Mouse (Mus musculus) hindbrain, embryonic 10.5 days (tissue): ENCODE data around the gene Pdss2. TPM values are rescaled to one million over a fixed set of nuclear protein-coding genes. Genes with fewer than 3 reads are reported as not detected.

Source experiments
- DNase-seq: peaks from one replicate; pipeline ENCODE4 v3.0.0-alpha.2; 2017; ENCODE audit warnings: low spot score
- H3K27ac ChIP-seq: fragments of 300-500 bp; sonication (generic); 2 replicates; pipeline ENCODE4 v1.5.1; 2016; ENCODE audit warnings: mild to moderate bottlenecking, moderate library complexity
- H3K27me3 ChIP-seq: fragments of 300-500 bp; sonication (generic); 2 replicates; pipeline ENCODE4 v1.6.1; 2016; ENCODE audit warnings: mild to moderate bottlenecking; ENCODE audit not compliant: poor library complexity, insufficient read depth, severe bottlenecking
- H3K36me3 ChIP-seq: fragments of 300-500 bp; sonication (generic); 2 replicates; pipeline ENCODE4 v1.6.1; 2016; ENCODE audit warnings: mild to moderate bottlenecking, moderate library complexity
- H3K4me1 ChIP-seq: fragments of 300-500 bp; sonication (generic); replicated peaks from 2 replicates; pipeline ENCODE4 v1.6.1; 2016; ENCODE audit warnings: mild to moderate bottlenecking
- H3K4me3 ChIP-seq: fragments of 300-500 bp; sonication (generic); 2 replicates; pipeline ENCODE4 v1.5.1; 2016; ENCODE audit warnings: mild to moderate bottlenecking, moderate library complexity
- H3K9me3 ChIP-seq: fragments of 300-500 bp; sonication (generic); 2 replicates; pipeline ENCODE4 v1.6.1; 2016; ENCODE audit warnings: mild to moderate bottlenecking, moderate library complexity
- WGBS: fragments of 180-500 bp; shearing (Covaris S2); methylation state at CpG from one replicate; pipeline ENCODE4 v1.1.7; 2016; 5-methylcytosine and 5-hydroxymethylcytosine counted together
- polyA plus RNA-seq: library from polyadenylated mRNA; unstranded; fragments of >200 nt; fragmentation: Nextera tagmentation; extraction: Ambion mirVana; gene quantifications from 2 replicates; pipeline ENCODE4 v1.2.1, GENCODE M21; 2016

Gene Pdss2
- 13.4 and 15.5 TPM in 2 replicates for polyA plus RNA-seq

- Histone ChIP-seq H3K9me3 (no peaks in the 10 kb centered on the region), H3K4me1 (peaks cover 15% of the 10 kb centered on the region), H3K27me3 (no peaks in the 10 kb centered on the region), H3K4me3 (peak within 1 kb of the TSS; percentile 88), H3K36me3 (no peaks in the 10 kb centered on the region), H3K27ac (peak within 1 kb of the TSS; percentile 96)
- peak; percentile 95 for DNase-seq
- WGBS, result 1% methylated on average over 50 of the region's 50 CpGs
These were observed at the start of gene Pdss2 for GRCm38 (mm10) chr10:43220910-43221625. Gene Pdss2, plus strand, starts transcription at chr10:43221486.

- Histone ChIP-seq H3K27me3 (peaks cover 51% of the 10 kb centered on the region), H3K4me1 (peaks cover 55% of the 10 kb centered on the region), H3K27ac (no peak overlapping the region), H3K4me3 (peak overlapping the region; percentile 91), H3K36me3 (no peaks in the 10 kb centered on the region), H3K9me3 (no peaks in the 10 kb centered on the region)
- DNase-seq, result peak; percentile 17
- WGBS, result 4% methylated on average over 7 of the region's 7 CpGs
These were observed 49.2 kb upstream of the Pdss2 start for GRCm38 (mm10) chr10:43172066-43172465.

GRCm38 (mm10) chr10:43172554-43172953, 48.7 kb upstream of the Pdss2 start:
- Histone ChIP-seq H3K27ac (peak overlapping the region; percentile 96), H3K9me3 (no peaks in the 10 kb centered on the region), H3K27me3 (peaks cover 56% of the 10 kb centered on the region), H3K36me3 (no peaks in the 10 kb centered on the region), H3K4me3 (peak overlapping the region; percentile 91), H3K4me1 (peaks cover 55% of the 10 kb centered on the region)
- no peak for DNase-seq
- WGBS, result 4% methylated on average over 8 of the region's 8 CpGs

- no peaks in the 10 kb centered on the region for H3K36me3 ChIP-seq
- H3K27me3 ChIP-seq, result peaks cover 61% of the 10 kb centered on the region
- under 1% methylated on average over 53 of the region's 53 CpGs for WGBS
- H3K27ac ChIP-seq, result peak overlapping the region; percentile 96
- no peaks in the 10 kb centered on the region for H3K9me3 ChIP-seq
- H3K4me1 ChIP-seq, result peaks cover 55% of the 10 kb centered on the region
- DNase-seq, result peak; percentile 78
- H3K4me3 ChIP-seq, result peak overlapping the region; percentile 91
These were observed 48.0 kb upstream of the Pdss2 start for GRCm38 (mm10) chr10:43173141-43173827.

GRCm38 (mm10) chr10:43173828-43174325, 47.4 kb upstream of the Pdss2 start:
- Histone ChIP-seq H3K36me3 (no peaks in the 10 kb centered on the region), H3K27me3 (peaks cover 66% of the 10 kb centered on the region), H3K4me3 (peak overlapping the region; percentile 91), H3K9me3 (no peaks in the 10 kb centered on the region), H3K4me1 (peaks cover 55% of the 10 kb centered on the region), H3K27ac (peak overlapping the region; percentile 96)
- under 1% methylated on average over 37 of the region's 38 CpGs for WGBS
- DNase-seq, result no peak

- DNase-seq, result peak; percentile 81
- WGBS, result under 1% methylated on average over 91 of the region's 91 CpGs
- Histone ChIP-seq H3K27ac (peak within 1 kb of the TSS; percentile 96), H3K27me3 (peaks cover 72% of the 10 kb centered on the region), H3K9me3 (no peaks in the 10 kb centered on the region), H3K36me3 (no peaks in the 10 kb centered on the region), H3K4me1 (peaks cover 48% of the 10 kb centered on the region), H3K4me3 (peak within 1 kb of the TSS; percentile 91)
These were observed 46.7 kb upstream of the Pdss2 start, which contains the start of the genes Sobp and 9030612E09Rik for GRCm38 (mm10) chr10:43174326-43175155. Gene Sobp, minus strand, starts transcription at chr10:43174530. Gene 9030612E09Rik, plus strand, starts transcription at chr10:43174704.

GRCm38 (mm10) chr10:43175156-43175601, 46.1 kb upstream of the Pdss2 start:
- WGBS, result under 1% methylated on average over 18 of the region's 18 CpGs
- Histone ChIP-seq H3K27me3 (peaks cover 73% of the 10 kb centered on the region), H3K4me1 (peaks cover 47% of the 10 kb centered on the region)

GRCm38 (mm10) chr10:43180313-43180912, 40.9 kb upstream of the Pdss2 start:
- H3K9me3 ChIP-seq, result 0 out of 2 replicates have a peak, but pooled peaks cover 3% of the 10 kb centered on the region
- H3K27me3 ChIP-seq, result peaks cover 40% of the 10 kb centered on the region
- 59% methylated on average over 5 of the region's 5 CpGs for WGBS
- no peak overlapping the region for H3K4me3 ChIP-seq
- no peak for DNase-seq
- H3K27ac ChIP-seq, result peak overlapping the region; percentile 40; the same call in 1 of the 2 replicates
- H3K4me1 ChIP-seq, result peaks cover 14% of the 10 kb centered on the region
- no peaks in the 10 kb centered on the region for H3K36me3 ChIP-seq

More at GRCm38 (mm10) chr10:43175156-43175601, 46.1 kb upstream of the Pdss2 start:
- no peaks in the 10 kb centered on the region for H3K36me3 ChIP-seq
- DNase-seq, result no peak
- no peaks in the 10 kb centered on the region for H3K9me3 ChIP-seq
- H3K27ac ChIP-seq, result peak overlapping the region; percentile 96
- H3K4me3 ChIP-seq, result peak overlapping the region; percentile 91

GRCm38 (mm10) chr10:43200206-43200605, 21.1 kb upstream of the Pdss2 start:
- DNase-seq, result no peak
- Histone ChIP-seq H3K27me3 (no peaks in the 10 kb centered on the region), H3K4me1 (no peaks in the 10 kb centered on the region), H3K36me3 (no peaks in the 10 kb centered on the region), H3K27ac (no peak overlapping the region), H3K4me3 (no peak overlapping the region), H3K9me3 (no peaks in the 10 kb centered on the region)
- WGBS, result 85% methylated on average over 2 of the region's 2 CpGs

GRCm38 (mm10) chr10:43203865-43204264, 17.4 kb upstream of the Pdss2 start:
- no peak overlapping the region for H3K27ac ChIP-seq
- no peaks in the 10 kb centered on the region for H3K4me1 ChIP-seq
- no peaks in the 10 kb centered on the region for H3K9me3 ChIP-seq
- no peak overlapping the region for H3K4me3 ChIP-seq
- H3K36me3 ChIP-seq, result no peaks in the 10 kb centered on the region
- no peaks in the 10 kb centered on the region for H3K27me3 ChIP-seq
- no peak for DNase-seq
- 90% methylated on average over 3 of the region's 3 CpGs for WGBS

- peak; percentile 40 for DNase-seq
- Histone ChIP-seq H3K9me3 (no peaks in the 10 kb centered on the region), H3K4me3 (no peak overlapping the region), H3K27me3 (no peaks in the 10 kb centered on the region), H3K27ac (no peak overlapping the region), H3K36me3 (no peaks in the 10 kb centered on the region), H3K4me1 (no peaks in the 10 kb centered on the region)
- WGBS, result 31% methylated on average over 6 of the region's 6 CpGs
These were observed 9.4 kb upstream of the Pdss2 start for GRCm38 (mm10) chr10:43211866-43212265.

- WGBS, result 93% methylated on average over 13 of the region's 13 CpGs
- no peak for DNase-seq
- Histone ChIP-seq H3K27ac (no peak overlapping the region), H3K9me3 (no peaks in the 10 kb centered on the region), H3K36me3 (no peaks in the 10 kb centered on the region), H3K4me3 (no peak overlapping the region), H3K4me1 (peaks cover 13% of the 10 kb centered on the region), H3K27me3 (no peaks in the 10 kb centered on the region)
These were observed 3.9 kb upstream of the Pdss2 start for GRCm38 (mm10) chr10:43217361-43217900.
